Mouse (Mus musculus) embryonic fibroblast, embryonic 13.5 days (primary cell): ENCODE measurements at regions not wholly inside any gene's neighbourhood (a gene's known extent, or its start where the extent isn't known, plus 50 kb on each side); places are given as distances from the start of the nearest gene placed in this dataset.
A peak's percentile ranks its signal among the peaks of the same experiment; 100 is the strongest.

Experiments used
- H3K27ac ChIP-seq: 2 replicates; pipeline ENCODE4 v1.5.1; 2012; ENCODE audit warnings: low read length, control low read depth, inconsistent platforms; ENCODE audit not compliant: insufficient read depth
- H3K4me1 ChIP-seq: 2 replicates; pipeline ENCODE4 v1.6.1; 2011; ENCODE audit warnings: low read length; ENCODE audit not compliant: control insufficient read depth, insufficient read depth
- H3K4me3 ChIP-seq: 2 replicates; pipeline ENCODE4 v1.5.1; 2011; ENCODE audit warnings: mild to moderate bottlenecking, control low read depth, low read length; ENCODE audit not compliant: insufficient read depth
- CTCF ChIP-seq: IDR thresholded peaks from 2 replicates; pipeline ENCODE4 v1.5.1; 2011; ENCODE audit warnings: mild to moderate bottlenecking, control low read depth, low read length, moderate library complexity, borderline replicate concordance; ENCODE audit not compliant: insufficient read depth
- POLR2A ChIP-seq: IDR thresholded peaks from 2 replicates; pipeline ENCODE4 v1.6.1; 2011; ENCODE audit warnings: low read depth, mild to moderate bottlenecking, control low read depth, low read length, moderate library complexity

DNA sequence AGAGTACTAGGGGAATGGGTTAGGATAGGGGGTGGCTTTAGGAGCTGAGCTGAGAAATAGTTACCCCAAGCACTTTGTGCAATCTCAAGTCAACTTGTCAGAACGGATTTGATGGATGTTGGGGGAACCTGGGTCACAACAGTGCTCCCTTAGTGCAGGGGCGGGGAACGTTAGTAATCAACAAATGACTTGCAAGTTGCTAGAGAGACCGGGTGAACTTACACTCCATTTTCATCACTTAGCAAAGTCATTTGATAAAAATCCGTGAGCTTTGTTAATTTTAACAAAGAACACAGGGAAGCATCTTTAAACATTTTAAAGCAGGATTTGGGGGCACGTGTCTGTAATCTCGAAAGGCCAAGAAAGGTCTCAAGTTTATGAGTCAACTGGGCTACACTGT lies 557.0 kb downstream of the Gm19410 start:
- Histone ChIP-seq H3K4me1 (no peaks in the 10 kb centered on the region), H3K4me3 (no peak overlapping the region), H3K27ac (no peak overlapping the region)
- TF ChIP-seq CTCF (no peak), POLR2A (no peak)

DNA sequence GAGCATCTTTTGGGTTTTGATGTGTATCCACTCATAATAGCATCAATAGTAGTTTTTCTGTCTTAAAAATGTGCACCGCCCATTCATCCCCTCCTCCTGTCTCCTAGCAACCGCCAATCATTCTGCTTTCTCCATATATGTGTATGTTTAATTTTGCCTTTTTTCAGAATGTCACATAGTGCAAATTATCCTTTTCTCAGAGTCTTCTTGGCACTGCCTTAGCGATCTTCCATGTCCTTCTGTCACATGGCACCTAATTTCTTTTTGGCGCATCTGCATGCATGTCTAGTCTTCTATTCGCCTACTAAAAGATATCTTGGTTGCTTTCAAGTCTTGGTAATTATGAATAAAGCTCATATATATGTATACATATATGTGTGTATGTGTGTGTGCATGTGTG lies 573.0 kb downstream of the Gm19410 start:
- Histone ChIP-seq H3K27ac (no peak overlapping the region), H3K4me1 (no peaks in the 10 kb centered on the region), H3K4me3 (no peak overlapping the region)
- TF ChIP-seq CTCF (no peak), POLR2A (no peak)

DNA sequence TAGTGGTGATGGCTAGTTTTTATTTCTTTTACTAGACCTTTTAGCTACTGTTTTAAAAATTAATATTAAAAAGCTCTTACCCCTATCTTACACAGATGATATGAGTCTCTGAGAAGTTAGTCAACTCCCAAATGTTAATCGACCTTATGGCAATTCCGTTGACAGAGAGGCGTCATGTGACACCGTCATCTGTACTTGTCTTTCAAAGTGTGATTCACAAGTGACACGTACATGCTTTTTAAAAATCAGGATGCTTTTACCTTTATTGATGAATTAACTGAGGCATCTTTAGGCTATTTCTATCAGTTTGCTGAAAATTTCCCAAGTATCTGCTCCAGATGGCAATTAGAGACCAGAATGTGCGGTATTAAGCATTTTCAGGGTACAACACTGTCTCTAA lies 573.9 kb downstream of the Gm19410 start:
- TF ChIP-seq POLR2A (no peak), CTCF (no peak)
- Histone ChIP-seq H3K4me1 (no peaks in the 10 kb centered on the region), H3K4me3 (no peak overlapping the region), H3K27ac (no peak overlapping the region)

DNA sequence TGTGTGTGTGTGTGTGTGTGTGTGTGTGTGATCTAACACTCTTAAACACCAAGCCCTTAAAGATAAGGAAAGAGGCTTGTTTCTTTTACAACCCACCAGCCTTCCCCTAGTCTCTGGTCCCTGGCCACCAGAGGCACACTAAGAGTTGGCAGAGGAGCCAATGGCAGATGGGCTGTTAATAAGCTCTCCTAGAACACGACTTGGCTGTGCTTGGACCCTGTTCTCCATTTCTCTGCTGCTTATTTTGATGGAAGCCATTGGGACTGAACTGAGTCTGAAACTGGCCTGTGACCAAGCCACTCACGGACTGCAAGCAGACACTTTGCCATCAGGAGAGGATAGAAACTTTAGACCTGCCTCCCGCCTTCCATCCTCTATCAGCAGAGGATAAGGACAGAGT lies 574.9 kb downstream of the Gm19410 start:
- H3K27ac ChIP-seq, result no peak overlapping the region
- no peak overlapping the region for H3K4me3 ChIP-seq
- no peaks in the 10 kb centered on the region for H3K4me1 ChIP-seq
- no peak for TF ChIP-seq CTCF
- TF ChIP-seq POLR2A, result no peak

DNA sequence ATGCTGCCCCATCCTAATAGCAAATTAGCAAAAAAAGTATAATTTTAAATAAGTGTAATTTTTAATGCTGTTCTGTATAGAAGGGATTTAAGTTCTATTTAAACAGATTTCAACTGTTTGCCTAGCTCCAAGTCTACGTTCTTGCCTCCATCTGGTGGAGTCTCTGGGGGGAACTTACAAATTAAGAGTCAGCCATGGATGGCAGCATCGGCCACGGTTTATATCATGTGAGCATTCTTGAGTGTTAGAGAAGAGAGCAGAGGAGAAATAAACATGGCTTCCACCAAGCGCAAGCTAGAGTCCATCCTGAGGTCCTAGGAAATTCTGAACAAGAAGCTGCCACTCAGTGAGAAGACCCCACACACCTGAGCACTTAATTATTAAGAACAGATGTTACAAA lies 576.4 kb downstream of the Gm19410 start:
- Histone ChIP-seq H3K4me1 (no peaks in the 10 kb centered on the region), H3K27ac (no peak overlapping the region), H3K4me3 (no peak overlapping the region)
- TF ChIP-seq CTCF, result no peak
- no peak for TF ChIP-seq POLR2A

DNA sequence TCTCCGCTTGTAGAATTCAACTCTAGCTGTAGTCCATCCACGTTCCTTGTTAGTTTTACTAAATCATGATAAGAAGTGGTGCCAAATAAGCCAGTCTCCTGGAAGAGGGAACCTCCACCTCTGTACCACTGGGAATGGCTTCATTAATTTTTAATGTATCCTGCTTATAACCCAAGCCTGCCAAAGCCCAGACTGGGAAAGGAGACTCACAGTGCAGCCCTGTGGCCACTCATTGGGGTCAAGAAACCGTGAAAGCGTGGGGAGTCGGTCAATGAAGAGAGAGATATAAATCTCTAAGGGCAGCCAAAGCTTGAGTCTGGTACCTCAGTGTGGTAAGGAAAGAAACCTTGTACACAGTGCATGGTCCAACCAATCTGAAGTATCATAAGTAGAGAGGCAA lies 577.1 kb downstream of the Gm19410 start:
- no peak overlapping the region for H3K4me3 ChIP-seq
- TF ChIP-seq CTCF (no peak), POLR2A (no peak)
- no peak overlapping the region for H3K27ac ChIP-seq
- H3K4me1 ChIP-seq, result no peaks in the 10 kb centered on the region

DNA sequence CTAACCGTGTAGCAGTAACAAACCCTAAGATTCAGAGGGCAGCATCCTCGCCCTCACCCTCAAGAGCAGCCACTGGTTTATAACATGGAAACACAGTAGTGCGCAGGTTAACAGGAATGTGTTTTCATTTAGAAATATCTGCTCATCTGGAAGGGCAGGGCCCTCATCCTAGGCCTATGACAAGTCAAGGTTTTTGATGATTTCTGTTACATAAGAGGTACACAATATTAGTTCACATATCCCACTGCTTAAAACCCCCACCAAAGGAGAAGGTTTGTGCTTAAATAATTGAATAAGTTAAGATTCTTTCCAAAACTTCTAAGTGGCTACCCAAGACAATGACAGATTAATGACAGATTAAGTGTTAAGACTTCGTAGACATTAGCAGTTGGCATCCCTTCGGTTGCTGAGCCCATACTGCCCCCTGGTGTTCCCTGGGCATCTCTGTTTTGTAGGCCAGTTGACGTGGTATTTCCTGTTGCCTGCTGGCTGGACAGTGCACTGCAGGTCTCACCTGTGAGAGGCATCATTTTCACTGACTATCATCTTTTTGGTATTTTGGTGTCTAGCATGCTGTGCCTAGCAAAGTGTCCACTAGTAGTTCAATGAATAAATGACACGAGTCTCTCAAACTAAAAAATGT lies 581.2 kb downstream of the Gm19410 start:
- Histone ChIP-seq H3K4me1 (no peaks in the 10 kb centered on the region), H3K27ac (no peak overlapping the region), H3K4me3 (no peak overlapping the region)
- TF ChIP-seq CTCF (peak; percentile 93), POLR2A (no peak)

DNA sequence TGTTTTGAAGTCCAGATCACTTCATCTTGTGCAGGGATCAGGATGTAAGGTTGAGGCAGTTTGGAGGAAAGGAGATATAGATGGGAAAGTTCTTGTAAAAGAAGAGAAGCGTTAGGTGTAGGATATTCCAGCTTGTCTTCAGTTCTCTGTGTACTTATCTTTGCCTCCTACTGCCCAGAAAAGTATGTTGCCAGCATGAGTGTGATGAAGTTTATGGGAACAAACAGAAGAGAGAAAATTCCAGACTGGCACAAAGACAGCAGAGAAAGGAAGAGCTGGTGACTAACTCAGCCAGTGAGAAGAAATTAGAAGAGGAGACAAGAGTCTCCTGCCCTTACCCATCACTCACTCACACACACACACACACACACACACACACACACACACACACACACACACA lies 582.5 kb downstream of the Gm19410 start:
- TF ChIP-seq CTCF (no peak), POLR2A (no peak)
- Histone ChIP-seq H3K27ac (no peak overlapping the region), H3K4me1 (no peaks in the 10 kb centered on the region), H3K4me3 (no peak overlapping the region)

DNA sequence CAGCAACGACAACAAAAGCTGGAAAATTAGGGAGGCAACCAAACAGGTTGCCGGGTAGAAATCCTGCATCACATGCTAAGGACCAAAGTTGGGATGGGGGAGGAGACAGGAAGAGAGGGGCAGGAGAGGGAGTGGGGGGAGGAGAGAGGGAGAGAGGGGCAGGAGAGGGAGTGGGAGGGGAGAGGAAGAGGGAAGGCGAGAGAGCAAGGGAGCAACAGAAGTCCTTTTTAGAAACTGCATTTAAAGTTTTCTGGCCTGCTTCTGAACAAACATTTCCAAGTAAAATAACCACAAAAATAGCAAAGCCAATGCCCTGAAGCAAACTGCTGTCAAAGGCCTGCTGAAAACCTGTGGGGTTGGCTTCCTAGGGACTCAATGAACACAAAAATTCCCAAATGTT lies 589.3 kb downstream of the Gm19410 start:
- no peak overlapping the region for H3K27ac ChIP-seq

DNA sequence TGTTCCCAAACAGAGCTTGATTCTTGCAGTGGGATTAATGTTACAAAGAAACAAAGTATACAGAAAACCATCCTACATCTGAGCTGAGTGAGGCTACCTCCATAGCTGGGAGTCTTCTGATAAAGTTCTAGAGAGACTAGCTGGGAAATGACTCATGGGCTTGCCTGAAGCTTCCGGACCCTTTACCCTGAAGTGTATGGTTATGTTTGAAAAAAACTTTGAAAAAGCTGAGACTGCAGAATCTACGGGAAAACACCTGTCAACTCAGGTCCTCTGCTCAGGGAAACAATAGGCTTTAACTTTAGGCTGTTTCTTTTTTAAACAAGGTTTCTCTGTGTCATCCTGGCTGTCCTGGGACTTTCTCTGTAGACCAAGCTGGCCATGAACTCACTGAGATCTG lies 593.4 kb downstream of the Gm19410 start:
- no peak for TF ChIP-seq POLR2A
- no peak for TF ChIP-seq CTCF
- no peak overlapping the region for H3K27ac ChIP-seq
- H3K4me3 ChIP-seq, result no peak overlapping the region
- H3K4me1 ChIP-seq, result peaks cover under 1% of the 10 kb centered on the region; the same call in 1 of the 2 replicates

More for the DNA sequence above, 589.3 kb downstream of the Gm19410 start:
- no peaks in the 10 kb centered on the region for H3K4me1 ChIP-seq
- TF ChIP-seq POLR2A, result no peak
- H3K4me3 ChIP-seq, result no peak overlapping the region

DNA sequence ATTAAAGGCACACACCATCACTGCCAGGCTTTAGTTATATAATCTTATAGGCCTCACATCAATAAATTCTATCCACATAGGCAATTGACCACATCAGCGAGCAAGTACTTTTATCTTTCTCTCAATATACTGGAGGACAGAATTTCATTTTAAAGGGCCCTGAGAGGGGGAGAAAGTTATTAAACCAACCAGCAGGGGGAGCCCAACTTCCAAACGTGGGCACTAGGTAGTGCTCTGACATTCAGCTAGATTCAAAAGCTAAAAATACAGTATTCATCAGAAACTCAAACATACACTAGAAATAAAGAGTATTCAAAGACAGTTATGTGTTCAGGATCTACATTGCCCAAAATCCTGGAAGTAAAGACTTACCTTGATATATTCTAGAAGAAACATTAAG lies 595.7 kb downstream of the Gm19410 start:
- TF ChIP-seq POLR2A (no peak), CTCF (0 out of 2 replicates have a peak, but pooled peaks have one; percentile 19)
- Histone ChIP-seq H3K27ac (no peak overlapping the region), H3K4me1 (peaks cover 3% of the 10 kb centered on the region; the same call in 1 of the 2 replicates), H3K4me3 (no peak overlapping the region)
